Mouse (Mus musculus): ENCODE data around the gene Hist1h2bq. TPM values are rescaled to one million over a fixed set of nuclear protein-coding genes. Genes with fewer than 3 reads are reported as not detected.

The Hist1h2bq gene
- polyA plus RNA-seq, 1 experiment from 2014 or later: 9.6 TPM

Small RNAs within 50 kb of the gene (microRNA-seq; reads per million reads assigned to microRNA genes)
- gene Gm19658 (not detected), gene Gm44346 (not detected), gene Gm44466 (not detected)

Other genes starting within 250 kb of the Hist1h2bq start
- not detected in 2 replicates for gene Olfr1364, start 228.4 kb downstream of the Hist1h2bq start, polyA plus RNA-seq (2014; fragmentation: Nextera tagmentation; extraction: Ambion mirVana)
- gene Olfr1362, start 196.2 kb downstream of the Hist1h2bq start, polyA plus RNA-seq (2014; fragmentation: Nextera tagmentation; extraction: Ambion mirVana): not detected in 2 replicates
- not detected in 2 replicates for gene Olfr11, start 167.7 kb downstream of the Hist1h2bq start, polyA plus RNA-seq (2014; fragmentation: Nextera tagmentation; extraction: Ambion mirVana)
- gene Olfr1361, start 146.8 kb downstream of the Hist1h2bq start, polyA plus RNA-seq (2014; fragmentation: Nextera tagmentation; extraction: Ambion mirVana): not detected in 2 replicates
- not detected in 2 replicates for gene Olfr1360, start 132.8 kb downstream of the Hist1h2bq start, polyA plus RNA-seq (2014; fragmentation: Nextera tagmentation; extraction: Ambion mirVana)
- gene Olfr1359, start 112.1 kb downstream of the Hist1h2bq start, polyA plus RNA-seq (2014; fragmentation: Nextera tagmentation; extraction: Ambion mirVana): not detected in 2 replicates
- gene Hist1h2bl, start 94.1 kb downstream of the Hist1h2bq start, polyA plus RNA-seq (2014; fragmentation: Nextera tagmentation; extraction: Ambion mirVana): 1.2 and 1.4 TPM in 2 replicates
- gene Hist1h2ai, start 93.8 kb downstream of the Hist1h2bq start, polyA plus RNA-seq (2014; fragmentation: Nextera tagmentation; extraction: Ambion mirVana): 12.2 and 15.1 TPM in 2 replicates
- 2.4 and 4.4 TPM in 2 replicates for gene Hist1h3h, start 92.5 kb downstream of the Hist1h2bq start, polyA plus RNA-seq (2014; fragmentation: Nextera tagmentation; extraction: Ambion mirVana)
- gene Hist1h2bm, start 88.2 kb downstream of the Hist1h2bq start, polyA plus RNA-seq (2014; fragmentation: Nextera tagmentation; extraction: Ambion mirVana): 1.00 TPM in 2 replicates
- 0.50 and 0.58 TPM in 2 replicates for gene Hist1h4j, start 75.1 kb downstream of the Hist1h2bq start, polyA plus RNA-seq (2014; fragmentation: Nextera tagmentation; extraction: Ambion mirVana)
- gene Hist1h4k, start 59.7 kb downstream of the Hist1h2bq start, polyA plus RNA-seq (2014; fragmentation: Nextera tagmentation; extraction: Ambion mirVana): 0.94 and 4.1 TPM in 2 replicates
- 4.3 and 8.0 TPM in 2 replicates for gene Hist1h2ak, start 56.4 kb downstream of the Hist1h2bq start, polyA plus RNA-seq (2014; fragmentation: Nextera tagmentation; extraction: Ambion mirVana)
- gene Hist1h2bn, start 56.1 kb downstream of the Hist1h2bq start, polyA plus RNA-seq (2014; fragmentation: Nextera tagmentation; extraction: Ambion mirVana): 2.2 and 2.7 TPM in 2 replicates
- 5.3 and 7.2 TPM in 2 replicates for gene Hist1h1b, start 29.6 kb downstream of the Hist1h2bq start, polyA plus RNA-seq (2014; fragmentation: Nextera tagmentation; extraction: Ambion mirVana)
- 70.6 and 84.8 TPM in 2 replicates for gene Hist1h3i, start 26.8 kb downstream of the Hist1h2bq start, polyA plus RNA-seq (2014; fragmentation: Nextera tagmentation; extraction: Ambion mirVana)
- gene Hist1h2an, start 23.0 kb downstream of the Hist1h2bq start, polyA plus RNA-seq (2014; fragmentation: Nextera tagmentation; extraction: Ambion mirVana): 2.0 TPM in 1 of 2 replicates, not detected in the other
- gene Hist1h2bp, start 22.7 kb downstream of the Hist1h2bq start, polyA plus RNA-seq (2014; fragmentation: Nextera tagmentation; extraction: Ambion mirVana): 0.38 and 0.58 TPM in 2 replicates
- gene Hist1h2ao, start 268 bp upstream of the Hist1h2bq start, polyA plus RNA-seq (2014; fragmentation: Nextera tagmentation; extraction: Ambion mirVana): not detected in 2 replicates
- not detected in 2 replicates for gene Hist1h4m, start 1.5 kb upstream of the Hist1h2bq start, polyA plus RNA-seq (2014; fragmentation: Nextera tagmentation; extraction: Ambion mirVana)
- gene Hist1h4n, start 22.0 kb upstream of the Hist1h2bq start, polyA plus RNA-seq (2014; fragmentation: Nextera tagmentation; extraction: Ambion mirVana): 5.9 and 10.4 TPM in 2 replicates
- gene Hist1h2ap, start 23.3 kb upstream of the Hist1h2bq start, polyA plus RNA-seq (2014; fragmentation: Nextera tagmentation; extraction: Ambion mirVana): 1,528 and 1,577 TPM in 2 replicates
- gene Hist1h2br, start 23.5 kb upstream of the Hist1h2bq start, polyA plus RNA-seq (2014; fragmentation: Nextera tagmentation; extraction: Ambion mirVana): 10.6 and 11.1 TPM in 2 replicates
- 6.0 and 7.1 TPM in 2 replicates for gene Zfp184, start 134.9 kb upstream of the Hist1h2bq start, polyA plus RNA-seq (2014; fragmentation: Nextera tagmentation; extraction: Ambion mirVana)
- not detected in 2 replicates for gene Pom121l2, start 171.0 kb upstream of the Hist1h2bq start, polyA plus RNA-seq (2014; fragmentation: Nextera tagmentation; extraction: Ambion mirVana)
- gene Prss16, start 199.5 kb upstream of the Hist1h2bq start, polyA plus RNA-seq (2014; fragmentation: Nextera tagmentation; extraction: Ambion mirVana): 0.88 TPM in 1 of 2 replicates, not detected in the other
- gene Hist1h2ah, start 225.4 kb upstream of the Hist1h2bq start, polyA plus RNA-seq (2014; fragmentation: Nextera tagmentation; extraction: Ambion mirVana): 2.9 and 6.8 TPM in 2 replicates
- gene Hist1h2bk, start 225.7 kb upstream of the Hist1h2bq start, polyA plus RNA-seq (2014; fragmentation: Nextera tagmentation; extraction: Ambion mirVana): 1.9 and 2.3 TPM in 2 replicates
- 8.1 and 9.3 TPM in 2 replicates for gene Hist1h4i, start 231.2 kb upstream of the Hist1h2bq start, polyA plus RNA-seq (2014; fragmentation: Nextera tagmentation; extraction: Ambion mirVana)
- gene Hist1h2ag, start 232.7 kb upstream of the Hist1h2bq start, polyA plus RNA-seq (2014; fragmentation: Nextera tagmentation; extraction: Ambion mirVana): 9.7 and 11.2 TPM in 2 replicates
- gene Hist1h2bj, start 233.0 kb upstream of the Hist1h2bq start, polyA plus RNA-seq (2014; fragmentation: Nextera tagmentation; extraction: Ambion mirVana): 2.5 and 2.6 TPM in 2 replicates

Measured in heart, embryonic 14.5 days (tissue).